Mouse (Mus musculus): ENCODE results near the gene Mrpl14. TPM values are rescaled to one million over a fixed set of nuclear protein-coding genes. Genes with fewer than 3 reads are reported as not detected.
A peak's percentile ranks its signal among the peaks of the same experiment; 100 is the strongest.

Gene Mrpl14
- polyA plus RNA-seq, 1 experiment from 2014 or later = 169 TPM

- Histone ChIP-seq H3K4me1 (peaks cover 57% of the 10 kb centered on the region), H3K4me2 (no peak overlapping the region), H3K27ac (0 out of 2 replicates have a peak overlapping the region, but pooled peaks have one; percentile 81), H3K36me3 (no peaks in the 10 kb centered on the region), H3K27me3 (no peaks in the 10 kb centered on the region), H3K9ac (no peak overlapping the region), H3K4me3 (no peak overlapping the region), H3K9me3 (no peaks in the 10 kb centered on the region)
- WGBS = 75% methylated on average over 5 of the region's 5 CpGs
- no peak for ATAC-seq (ENCODE audit: borderline replicate concordance, extremely low read depth, low FRiP score, low TSS enrichment)
These were observed 6.0 kb downstream of the Mrpl14 start for GRCm38 (mm10) chr17:45692159-45692558.

- 34% methylated on average over 18 of the region's 18 CpGs for WGBS
- Histone ChIP-seq H3K4me1 (peaks cover 55% of the 10 kb centered on the region), H3K4me3 (no peak overlapping the region), H3K27me3 (no peaks in the 10 kb centered on the region), H3K27ac (peak overlapping the region; percentile 81), H3K9me3 (no peaks in the 10 kb centered on the region), H3K4me2 (peak overlapping the region; percentile 35), H3K36me3 (peaks cover 6% of the 10 kb centered on the region; the same call in 1 of the 2 replicates), H3K9ac (no peak overlapping the region)
- ATAC-seq (ENCODE audit: borderline replicate concordance, extremely low read depth, low FRiP score, low TSS enrichment) = peak; percentile 67
These were observed 7.9 kb downstream of the Mrpl14 start for GRCm38 (mm10) chr17:45693812-45694565.

GRCm38 (mm10) chr17:45695227-45696120, 9.4 kb downstream of the Mrpl14 start:
- no peaks in the 10 kb centered on the region for H3K27me3 ChIP-seq
- H3K4me2 ChIP-seq = no peak overlapping the region
- no peak for ATAC-seq (ENCODE audit: borderline replicate concordance, extremely low read depth, low FRiP score, low TSS enrichment)
- H3K36me3 ChIP-seq = peaks cover 6% of the 10 kb centered on the region; the same call in 1 of the 2 replicates
- H3K4me1 ChIP-seq = peaks cover 70% of the 10 kb centered on the region
- H3K9me3 ChIP-seq = no peaks in the 10 kb centered on the region
- peak overlapping the region; percentile 20; the same call in 1 of the 2 replicates for H3K27ac ChIP-seq
- no peak overlapping the region for H3K4me3 ChIP-seq
- WGBS = 61% methylated on average over 23 of the region's 23 CpGs
- H3K9ac ChIP-seq = no peak overlapping the region

- no peak for ATAC-seq (ENCODE audit: borderline replicate concordance, extremely low read depth, low FRiP score, low TSS enrichment)
- WGBS = 77% methylated on average over 9 of the region's 9 CpGs
- Histone ChIP-seq H3K4me1 (peaks cover 82% of the 10 kb centered on the region), H3K4me2 (no peak overlapping the region), H3K9me3 (no peaks in the 10 kb centered on the region), H3K27ac (0 out of 2 replicates have a peak overlapping the region, but pooled peaks have one; percentile 11), H3K27me3 (no peaks in the 10 kb centered on the region), H3K36me3 (peaks cover 6% of the 10 kb centered on the region; the same call in 1 of the 2 replicates), H3K4me3 (no peak overlapping the region), H3K9ac (no peak overlapping the region)
These were observed 10.9 kb downstream of the Mrpl14 start for GRCm38 (mm10) chr17:45696981-45697380.

- H3K36me3 ChIP-seq = peaks cover 6% of the 10 kb centered on the region; the same call in 1 of the 2 replicates
- no peak overlapping the region for H3K9ac ChIP-seq
- H3K4me3 ChIP-seq = no peak overlapping the region
- H3K4me1 ChIP-seq = peaks cover 74% of the 10 kb centered on the region
- WGBS = 67% methylated on average over 6 of the region's 6 CpGs
- ATAC-seq (ENCODE audit: borderline replicate concordance, extremely low read depth, low FRiP score, low TSS enrichment) = no peak
- no peaks in the 10 kb centered on the region for H3K27me3 ChIP-seq
- H3K27ac ChIP-seq = no peak overlapping the region
- no peaks in the 10 kb centered on the region for H3K9me3 ChIP-seq
- H3K4me2 ChIP-seq = no peak overlapping the region
These were observed 12.2 kb downstream of the Mrpl14 start for GRCm38 (mm10) chr17:45698368-45698767.

GRCm38 (mm10) chr17:45699039-45699740, 13.1 kb downstream of the Mrpl14 start:
- H3K4me3 ChIP-seq = no peak overlapping the region
- H3K9ac ChIP-seq = no peak overlapping the region
- 79% methylated on average over 3 of the region's 3 CpGs for WGBS
- no peaks in the 10 kb centered on the region for H3K27me3 ChIP-seq
- no peaks in the 10 kb centered on the region for H3K9me3 ChIP-seq
- H3K4me1 ChIP-seq = peaks cover 66% of the 10 kb centered on the region
- H3K36me3 ChIP-seq = peaks cover 6% of the 10 kb centered on the region; the same call in 1 of the 2 replicates
- ATAC-seq (ENCODE audit: borderline replicate concordance, extremely low read depth, low FRiP score, low TSS enrichment) = no peak
- no peak overlapping the region for H3K4me2 ChIP-seq
- no peak overlapping the region for H3K27ac ChIP-seq

GRCm38 (mm10) chr17:45700496-45701235, 14.5 kb downstream of the Mrpl14 start:
- Histone ChIP-seq H3K9ac (no peak overlapping the region), H3K36me3 (peaks cover 6% of the 10 kb centered on the region; the same call in 1 of the 2 replicates), H3K4me2 (no peak overlapping the region), H3K27ac (no peak overlapping the region), H3K4me3 (no peak overlapping the region), H3K4me1 (peaks cover 52% of the 10 kb centered on the region), H3K27me3 (no peaks in the 10 kb centered on the region), H3K9me3 (no peaks in the 10 kb centered on the region)
- WGBS = 44% methylated on average over 10 of the region's 16 CpGs
- ATAC-seq (ENCODE audit: borderline replicate concordance, extremely low read depth, low FRiP score, low TSS enrichment) = no peak

GRCm38 (mm10) chr17:45701236-45701591, 15.1 kb downstream of the Mrpl14 start:
- Histone ChIP-seq H3K27me3 (no peaks in the 10 kb centered on the region), H3K4me3 (no peak overlapping the region), H3K36me3 (peaks cover 6% of the 10 kb centered on the region; the same call in 1 of the 2 replicates), H3K4me1 (peaks cover 50% of the 10 kb centered on the region), H3K9ac (no peak overlapping the region), H3K4me2 (no peak overlapping the region), H3K27ac (0 out of 2 replicates have a peak overlapping the region, but pooled peaks have one; percentile 50), H3K9me3 (no peaks in the 10 kb centered on the region)
- 70% methylated on average over 9 of the region's 9 CpGs for whole genome bisulfite sequencing
- no peak for ATAC-seq (ENCODE audit: borderline replicate concordance, extremely low read depth, low FRiP score, low TSS enrichment)

GRCm38 (mm10) chr17:45702254-45702653, 16.1 kb downstream of the Mrpl14 start:
- ATAC-seq (ENCODE audit: borderline replicate concordance, extremely low read depth, low FRiP score, low TSS enrichment) = peak; percentile 27; the same call in 1 of the 2 replicates
- Histone ChIP-seq H3K36me3 (peaks cover 6% of the 10 kb centered on the region; the same call in 1 of the 2 replicates), H3K4me2 (no peak overlapping the region), H3K9ac (no peak overlapping the region), H3K27me3 (no peaks in the 10 kb centered on the region), H3K4me3 (no peak overlapping the region), H3K4me1 (peaks cover 45% of the 10 kb centered on the region), H3K9me3 (no peaks in the 10 kb centered on the region), H3K27ac (peak overlapping the region; percentile 50)
- 27% methylated on average over 4 of the region's 4 CpGs for WGBS

GRCm38 (mm10) chr17:45703187-45703586, 17.1 kb downstream of the Mrpl14 start:
- Histone ChIP-seq H3K27ac (no peak overlapping the region), H3K36me3 (peaks cover 4% of the 10 kb centered on the region; the same call in 1 of the 2 replicates), H3K27me3 (no peaks in the 10 kb centered on the region), H3K4me3 (no peak overlapping the region), H3K4me1 (peaks cover 38% of the 10 kb centered on the region), H3K9me3 (no peaks in the 10 kb centered on the region), H3K9ac (no peak overlapping the region), H3K4me2 (no peak overlapping the region)
- no peak for ATAC-seq (ENCODE audit: borderline replicate concordance, extremely low read depth, low FRiP score, low TSS enrichment)
- 53% methylated on average over 7 of the region's 7 CpGs for WGBS

GRCm38 (mm10) chr17:45706796-45707195, 20.7 kb downstream of the Mrpl14 start:
- no peak overlapping the region for H3K4me2 ChIP-seq
- no peaks in the 10 kb centered on the region for H3K27me3 ChIP-seq
- ATAC-seq (ENCODE audit: borderline replicate concordance, extremely low read depth, low FRiP score, low TSS enrichment) = no peak
- no peaks in the 10 kb centered on the region for H3K36me3 ChIP-seq
- 44% methylated on average over 5 of the region's 5 CpGs for WGBS
- H3K9me3 ChIP-seq = no peaks in the 10 kb centered on the region
- peaks cover 8% of the 10 kb centered on the region for H3K4me1 ChIP-seq
- H3K9ac ChIP-seq = no peak overlapping the region
- no peak overlapping the region for H3K4me3 ChIP-seq
- H3K27ac ChIP-seq = no peak overlapping the region
